Mouse (Mus musculus): ENCODE data around the gene Plau. TPM values are rescaled to one million over a fixed set of nuclear protein-coding genes. Genes with fewer than 3 reads are reported as not detected.
A peak's percentile ranks its signal among the peaks of the same experiment; 100 is the strongest.

Gene Plau
- polyA plus RNA-seq, 1 experiment: 9.6 TPM

GRCm38 (mm10) chr14:20827491-20827890 lies 9.0 kb upstream of the Plau start:
- no peak overlapping the region for H3K4me3 ChIP-seq (ENCODE audit: insufficient read depth, low read depth, low read length)
- peaks cover 5% of the 10 kb centered on the region; the same call in 1 of the 2 replicates for H3K4me1 ChIP-seq (ENCODE audit: control insufficient read depth, insufficient read depth, insufficient read length, low read length)
- 0 out of 2 replicates have a peak overlapping the region, but pooled peaks have one; percentile 47 for H3K27ac ChIP-seq (replicated peaks; ENCODE audit: low read depth, low read length)

GRCm38 (mm10) chr14:20828524-20828923 lies 7.9 kb upstream of the Plau start:
- no peak overlapping the region for H3K4me3 ChIP-seq (ENCODE audit: insufficient read depth, low read depth, low read length)
- peak overlapping the region; percentile 23 for H3K27ac ChIP-seq (replicated peaks; ENCODE audit: low read depth, low read length)

GRCm38 (mm10) chr14:20829523-20830366 lies 6.7 kb upstream of the Plau start:
- Histone ChIP-seq H3K27ac (replicated peaks; ENCODE audit: low read depth, low read length) (peak overlapping the region; percentile 45), H3K4me3 (ENCODE audit: insufficient read depth, low read depth, low read length) (no peak overlapping the region), H3K4me1 (ENCODE audit: control insufficient read depth, insufficient read depth, insufficient read length, low read length) (peaks cover 5% of the 10 kb centered on the region; the same call in 1 of the 2 replicates)

More at GRCm38 (mm10) chr14:20828524-20828923, 7.9 kb upstream of the Plau start:
- peaks cover 5% of the 10 kb centered on the region; the same call in 1 of the 2 replicates for H3K4me1 ChIP-seq (ENCODE audit: control insufficient read depth, insufficient read depth, insufficient read length, low read length)

GRCm38 (mm10) chr14:20831141-20831910 lies 5.1 kb upstream of the Plau start:
- H3K27ac ChIP-seq (replicated peaks; ENCODE audit: low read depth, low read length): no peak overlapping the region
- H3K4me3 ChIP-seq (ENCODE audit: insufficient read depth, low read depth, low read length): no peak overlapping the region
- H3K4me1 ChIP-seq (ENCODE audit: control insufficient read depth, insufficient read depth, insufficient read length, low read length): peaks cover 5% of the 10 kb centered on the region; the same call in 1 of the 2 replicates

GRCm38 (mm10) chr14:20831915-20832314 lies 4.5 kb upstream of the Plau start:
- Histone ChIP-seq H3K27ac (replicated peaks; ENCODE audit: low read depth, low read length) (no peak overlapping the region), H3K4me1 (ENCODE audit: control insufficient read depth, insufficient read depth, insufficient read length, low read length) (peaks cover 5% of the 10 kb centered on the region; the same call in 1 of the 2 replicates), H3K4me3 (ENCODE audit: insufficient read depth, low read depth, low read length) (no peak overlapping the region)

- peaks cover 3% of the 10 kb centered on the region; the same call in 1 of the 2 replicates for H3K4me1 ChIP-seq (ENCODE audit: control insufficient read depth, insufficient read depth, insufficient read length, low read length)
- no peak overlapping the region for H3K27ac ChIP-seq (replicated peaks; ENCODE audit: low read depth, low read length)
- H3K4me3 ChIP-seq (ENCODE audit: insufficient read depth, low read depth, low read length): no peak overlapping the region
Observed at GRCm38 (mm10) chr14:20833525-20833924, 2.9 kb upstream of the Plau start.

GRCm38 (mm10) chr14:20834136-20834535 lies 2.3 kb upstream of the Plau start:
- Histone ChIP-seq H3K4me3 (ENCODE audit: insufficient read depth, low read depth, low read length) (no peak overlapping the region), H3K27ac (replicated peaks; ENCODE audit: low read depth, low read length) (no peak overlapping the region), H3K4me1 (ENCODE audit: control insufficient read depth, insufficient read depth, insufficient read length, low read length) (peaks cover 3% of the 10 kb centered on the region; the same call in 1 of the 2 replicates)

- Histone ChIP-seq H3K27ac (replicated peaks; ENCODE audit: low read depth, low read length) (peak overlapping the region; percentile 68), H3K4me3 (ENCODE audit: insufficient read depth, low read depth, low read length) (peak overlapping the region; percentile 70), H3K4me1 (ENCODE audit: control insufficient read depth, insufficient read depth, insufficient read length, low read length) (no peaks in the 10 kb centered on the region; the same call in 1 of the 2 replicates)
Observed at GRCm38 (mm10) chr14:20836905-20837376, 481 bp downstream of the Plau start.

- H3K27ac ChIP-seq (replicated peaks; ENCODE audit: low read depth, low read length): 0 out of 2 replicates have a peak overlapping the region, but pooled peaks have one; percentile 9
- H3K4me3 ChIP-seq (ENCODE audit: insufficient read depth, low read depth, low read length): peak overlapping the region; percentile 70
- H3K4me1 ChIP-seq (ENCODE audit: control insufficient read depth, insufficient read depth, insufficient read length, low read length): no peaks in the 10 kb centered on the region; the same call in none of the 2 replicates
Observed at GRCm38 (mm10) chr14:20837681-20838080, 1.2 kb downstream of the Plau start.

GRCm38 (mm10) chr14:20841526-20841925 lies 5.1 kb downstream of the Plau start:
- Histone ChIP-seq H3K27ac (replicated peaks; ENCODE audit: low read depth, low read length) (no peak overlapping the region), H3K4me3 (ENCODE audit: insufficient read depth, low read depth, low read length) (no peak overlapping the region), H3K4me1 (ENCODE audit: control insufficient read depth, insufficient read depth, insufficient read length, low read length) (peaks cover 14% of the 10 kb centered on the region)

GRCm38 (mm10) chr14:20842629-20843028 lies 6.2 kb downstream of the Plau start:
- Histone ChIP-seq H3K4me3 (ENCODE audit: insufficient read depth, low read depth, low read length) (no peak overlapping the region), H3K4me1 (ENCODE audit: control insufficient read depth, insufficient read depth, insufficient read length, low read length) (peaks cover 20% of the 10 kb centered on the region)

GRCm38 (mm10) chr14:20844126-20844525 lies 7.7 kb downstream of the Plau start:
- Histone ChIP-seq H3K4me3 (ENCODE audit: insufficient read depth, low read depth, low read length) (no peak overlapping the region), H3K4me1 (ENCODE audit: control insufficient read depth, insufficient read depth, insufficient read length, low read length) (peaks cover 20% of the 10 kb centered on the region), H3K27ac (replicated peaks; ENCODE audit: low read depth, low read length) (no peak overlapping the region)

More at GRCm38 (mm10) chr14:20842629-20843028, 6.2 kb downstream of the Plau start:
- H3K27ac ChIP-seq (replicated peaks; ENCODE audit: low read depth, low read length): 0 out of 2 replicates have a peak overlapping the region, but pooled peaks have one; percentile 5

GRCm38 (mm10) chr14:20844671-20845576 lies 8.5 kb downstream of the Plau start:
- H3K4me1 ChIP-seq (ENCODE audit: control insufficient read depth, insufficient read depth, insufficient read length, low read length): peaks cover 20% of the 10 kb centered on the region
- peak overlapping the region; percentile 66 for H3K27ac ChIP-seq (replicated peaks; ENCODE audit: low read depth, low read length)
- no peak overlapping the region for H3K4me3 ChIP-seq (ENCODE audit: insufficient read depth, low read depth, low read length)

GRCm38 (mm10) chr14:20845577-20846088 lies 9.2 kb downstream of the Plau start:
- no peak overlapping the region for H3K4me3 ChIP-seq (ENCODE audit: insufficient read depth, low read depth, low read length)
- H3K4me1 ChIP-seq (ENCODE audit: control insufficient read depth, insufficient read depth, insufficient read length, low read length): peaks cover 20% of the 10 kb centered on the region
- peak overlapping the region; percentile 66 for H3K27ac ChIP-seq (replicated peaks; ENCODE audit: low read depth, low read length)

Data from brown adipose tissue, adult 24 weeks (tissue).